Mouse (Mus musculus): ENCODE results near the gene Usp7. TPM values are rescaled to one million over a fixed set of nuclear protein-coding genes. Genes with fewer than 3 reads are reported as not detected.

Gene Usp7
- polyA plus RNA-seq, 1 experiment from 2014 or later = 23.3 TPM

DNA sequence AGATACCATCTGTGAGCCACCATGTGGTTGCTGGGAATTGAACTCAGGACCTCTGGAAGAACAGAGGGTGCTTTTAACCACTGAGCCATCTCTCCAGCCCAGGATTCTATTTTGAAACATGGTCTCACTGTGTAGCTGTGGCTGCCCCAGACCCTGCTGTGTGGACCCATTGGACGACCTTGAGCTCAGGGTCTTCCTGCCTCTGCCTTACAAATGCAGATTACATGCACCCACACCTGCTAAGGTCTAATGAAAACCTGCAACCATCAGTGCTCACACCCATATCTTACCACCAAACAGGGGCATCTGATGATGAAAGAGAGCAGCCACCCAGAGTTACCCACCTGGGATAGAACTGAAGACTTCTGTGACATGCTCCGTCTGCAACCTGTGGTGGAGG is 135.9 kb downstream of the Usp7 start:
- 89% methylated on average over 2 of the region's 2 CpGs for WGBS
- H3K4me3 ChIP-seq = no peak overlapping the region
- no peak for DNase-seq (ENCODE audit: low spot score)
- no peak overlapping the region for H3K27ac ChIP-seq
- peaks cover 97% of the 10 kb centered on the region for H3K36me3 ChIP-seq
- H3K4me1 ChIP-seq (replicated peaks) = no peaks in the 10 kb centered on the region
- H3K9me3 ChIP-seq = no peaks in the 10 kb centered on the region
- H3K27me3 ChIP-seq (ENCODE audit: insufficient read depth, poor library complexity, severe bottlenecking) = no peaks in the 10 kb centered on the region

DNA sequence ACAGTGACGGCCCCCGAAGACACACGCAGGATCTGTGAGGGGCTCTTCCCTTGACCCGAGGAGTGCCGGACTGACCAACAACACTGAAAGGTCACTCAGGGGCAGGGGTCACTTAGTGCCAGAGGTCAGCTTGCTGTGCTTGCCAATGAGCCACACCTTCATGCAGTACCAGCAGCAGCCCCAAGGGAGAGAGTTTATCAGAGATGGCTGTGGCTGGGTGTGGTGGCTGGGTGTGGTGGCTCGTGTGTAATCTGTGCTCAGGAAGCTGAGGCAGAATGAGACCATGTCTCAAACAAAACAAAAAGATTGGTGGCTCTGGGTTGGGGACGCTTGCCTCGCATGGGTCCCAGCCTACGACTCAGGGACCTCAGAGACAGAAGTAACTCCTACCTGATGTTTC is 136.5 kb downstream of the Usp7 start:
- Histone ChIP-seq H3K36me3 (peaks cover 99% of the 10 kb centered on the region), H3K4me3 (no peak overlapping the region), H3K9me3 (no peaks in the 10 kb centered on the region), H3K4me1 (replicated peaks) (no peaks in the 10 kb centered on the region), H3K27ac (no peak overlapping the region), H3K27me3 (ENCODE audit: insufficient read depth, poor library complexity, severe bottlenecking) (no peaks in the 10 kb centered on the region)
- DNase-seq (ENCODE audit: low spot score) = no peak
- WGBS = 84% methylated on average over 9 of the region's 9 CpGs

DNA sequence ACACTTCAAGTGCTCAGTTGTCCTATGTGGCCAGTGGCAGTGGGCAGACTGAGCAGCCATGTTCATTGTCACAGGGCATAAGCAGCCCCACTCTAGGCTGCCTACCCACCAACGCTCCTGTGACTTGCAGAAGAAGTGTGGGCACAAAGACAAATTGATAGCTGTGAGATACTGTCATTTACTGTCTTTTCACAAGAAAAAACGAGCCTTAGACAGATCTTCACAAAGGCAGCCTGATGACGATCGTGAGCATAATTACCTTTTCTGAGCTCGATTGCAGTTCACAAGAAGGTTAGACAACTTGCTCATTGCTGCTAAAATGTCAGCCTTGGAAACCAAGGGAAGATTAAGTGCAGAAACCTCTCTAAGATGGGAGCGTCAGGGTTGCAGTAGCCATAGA is 137.0 kb downstream of the Usp7 start:
- Histone ChIP-seq H3K36me3 (peaks cover 99% of the 10 kb centered on the region), H3K27me3 (ENCODE audit: insufficient read depth, poor library complexity, severe bottlenecking) (no peaks in the 10 kb centered on the region), H3K27ac (no peak overlapping the region), H3K4me3 (no peak overlapping the region), H3K9me3 (no peaks in the 10 kb centered on the region), H3K4me1 (replicated peaks) (no peaks in the 10 kb centered on the region)
- WGBS = 89% methylated on average over 6 of the region's 6 CpGs
- DNase-seq (ENCODE audit: low spot score) = no peak

DNA sequence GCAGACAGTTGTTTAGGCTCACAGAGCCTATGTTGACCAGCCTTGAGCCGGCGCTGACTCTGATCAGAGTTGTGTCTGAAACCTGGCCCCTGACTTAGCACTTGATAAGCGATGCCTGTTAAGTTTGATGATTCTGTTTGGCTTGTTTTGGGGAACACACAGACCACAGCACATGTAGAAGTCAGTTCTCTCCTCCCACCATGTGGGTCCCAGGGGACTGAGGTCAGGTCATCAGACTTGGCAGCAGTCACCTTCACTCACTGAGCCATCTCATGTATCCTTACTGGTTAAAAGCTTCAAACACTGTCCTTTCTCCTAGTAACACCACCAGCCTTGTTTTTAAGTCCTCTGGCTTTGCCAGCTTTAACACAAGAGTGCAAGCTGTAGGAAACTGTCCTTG is 142.1 kb downstream of the Usp7 start:
- DNase-seq (ENCODE audit: low spot score) = no peak
- H3K27me3 ChIP-seq (ENCODE audit: insufficient read depth, poor library complexity, severe bottlenecking) = no peaks in the 10 kb centered on the region
- WGBS = 94% methylated on average over 3 of the region's 3 CpGs
- no peaks in the 10 kb centered on the region for H3K4me1 ChIP-seq (replicated peaks)
- no peak overlapping the region for H3K4me3 ChIP-seq
- H3K27ac ChIP-seq = no peak overlapping the region
- peaks cover 99% of the 10 kb centered on the region for H3K36me3 ChIP-seq
- H3K9me3 ChIP-seq = no peaks in the 10 kb centered on the region

DNA sequence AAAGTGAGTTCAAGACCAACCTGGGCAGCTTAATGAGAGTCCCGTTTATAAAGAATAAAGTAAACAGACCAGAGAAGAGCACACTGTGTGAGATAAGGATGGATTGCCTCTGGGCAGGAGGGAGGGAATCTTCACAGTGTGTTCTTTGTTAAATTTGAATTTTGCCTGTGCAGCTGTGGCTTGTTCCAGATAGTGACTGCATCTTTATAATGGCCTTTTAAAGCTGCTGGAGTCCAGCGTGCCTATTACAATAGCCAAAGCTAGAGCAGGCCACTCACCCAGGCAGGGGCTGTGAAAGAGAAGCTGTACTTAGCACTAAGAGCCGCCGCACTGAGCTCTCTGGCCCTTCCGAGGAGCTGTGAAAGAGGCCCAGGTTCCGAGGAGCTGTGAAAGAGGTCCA is 146.6 kb downstream of the Usp7 start:
- Histone ChIP-seq H3K36me3 (peaks cover 94% of the 10 kb centered on the region), H3K9me3 (no peaks in the 10 kb centered on the region), H3K27ac (no peak overlapping the region), H3K4me3 (no peak overlapping the region), H3K4me1 (replicated peaks) (no peaks in the 10 kb centered on the region), H3K27me3 (ENCODE audit: insufficient read depth, poor library complexity, severe bottlenecking) (no peaks in the 10 kb centered on the region)
- no peak for DNase-seq (ENCODE audit: low spot score)
- 88% methylated on average over 6 of the region's 6 CpGs for WGBS

DNA sequence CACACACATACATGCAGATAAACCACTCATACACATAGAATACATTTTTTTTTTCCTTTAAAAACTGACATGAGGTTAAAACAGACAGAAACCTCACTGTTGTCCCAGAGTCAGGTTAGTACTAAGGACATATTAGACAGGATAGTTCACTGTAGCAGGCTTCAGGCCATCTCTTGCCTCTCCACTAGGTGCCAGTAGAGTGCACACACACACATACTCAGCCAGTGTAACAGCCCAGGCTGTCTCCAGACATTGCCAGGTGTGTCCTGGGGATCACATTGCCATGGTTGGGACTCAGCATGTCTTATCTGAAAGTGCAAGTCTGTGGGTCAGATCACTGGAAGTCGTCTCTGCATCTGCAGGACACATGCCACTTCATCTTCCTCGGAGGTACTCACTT is 148.3 kb downstream of the Usp7 start:
- H3K27me3 ChIP-seq (ENCODE audit: insufficient read depth, poor library complexity, severe bottlenecking) = no peaks in the 10 kb centered on the region
- H3K27ac ChIP-seq = no peak overlapping the region
- 83% methylated on average over 2 of the region's 2 CpGs for WGBS
- peak; percentile 29 for DNase-seq (ENCODE audit: low spot score)
- peaks cover under 1% of the 10 kb centered on the region; the same call in 1 of the 2 replicates for H3K4me1 ChIP-seq (replicated peaks)
- peaks cover 78% of the 10 kb centered on the region for H3K36me3 ChIP-seq
- H3K4me3 ChIP-seq = no peak overlapping the region
- no peaks in the 10 kb centered on the region for H3K9me3 ChIP-seq

Other genes starting within 250 kb of the Usp7 start
- gene Pmm2, start 154.6 kb downstream of the Usp7 start, polyA plus RNA-seq (2016; fragmentation: Nextera tagmentation; extraction: Ambion mirVana) = 45.3 and 48.9 TPM in 2 replicates
- 22.8 and 23.8 TPM in 2 replicates for gene Tmem186, start 154.6 kb downstream of the Usp7 start, polyA plus RNA-seq (2016; fragmentation: Nextera tagmentation; extraction: Ambion mirVana)
- 187 and 235 TPM in 2 replicates for gene Carhsp1, start 120.2 kb downstream of the Usp7 start, polyA plus RNA-seq (2016; fragmentation: Nextera tagmentation; extraction: Ambion mirVana)
- gene Gm5767, start 111.5 kb downstream of the Usp7 start, polyA plus RNA-seq (2016; fragmentation: Nextera tagmentation; extraction: Ambion mirVana) = not detected in 2 replicates
- 19.5 TPM in 2 replicates for gene 1810013L24Rik, start 37.8 kb upstream of the Usp7 start, polyA plus RNA-seq (2016; fragmentation: Nextera tagmentation; extraction: Ambion mirVana)

All from hindbrain, embryonic 10.5 days (tissue).